Mouse (Mus musculus): ENCODE measurements around the gene Cyp2f2. TPM values are rescaled to one million over a fixed set of nuclear protein-coding genes. Genes with fewer than 3 reads are reported as not detected.

Gene Cyp2f2
- polyA plus RNA-seq, 1 experiment = 0.10 TPM

DNA sequence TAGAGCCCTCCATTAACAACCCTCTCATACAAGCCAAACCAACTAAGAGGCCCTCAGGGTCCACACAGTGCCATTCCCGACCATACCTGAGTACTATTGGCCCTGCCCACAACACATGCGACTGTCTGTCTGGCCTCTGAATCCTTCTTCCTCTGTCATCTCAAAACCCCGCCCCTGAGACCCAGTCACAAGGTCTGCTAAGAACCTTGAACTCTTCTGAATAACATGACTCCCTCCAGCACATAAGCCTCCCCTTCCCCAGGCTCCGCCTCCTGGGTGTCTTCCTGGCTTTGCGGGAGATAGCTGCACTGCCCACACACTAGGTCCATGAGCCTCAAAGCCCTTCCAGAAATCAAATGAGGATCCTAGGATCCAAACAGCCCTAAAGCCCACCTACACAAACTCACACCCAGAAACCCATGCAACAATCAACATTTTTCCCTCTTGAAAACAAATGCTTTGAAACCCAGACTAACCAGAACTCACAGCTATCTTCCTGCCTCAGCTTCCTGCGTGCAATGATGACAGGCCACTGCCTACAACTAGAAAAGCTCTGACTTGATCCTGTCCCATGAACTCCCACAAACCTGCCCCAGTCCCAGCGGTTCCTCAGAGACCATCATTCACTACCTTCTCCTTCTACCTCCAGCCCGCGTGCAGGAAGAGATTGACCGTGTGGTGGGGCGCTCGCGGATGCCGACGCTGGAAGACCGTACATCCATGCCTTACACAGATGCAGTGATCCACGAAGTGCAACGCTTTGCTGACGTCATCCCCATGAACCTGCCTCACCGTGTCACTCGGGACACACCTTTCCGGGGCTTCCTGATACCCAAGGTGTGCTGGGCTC, 11.0 kb downstream of the Cyp2f2 start:
- no peak overlapping the region for H3K4me3 ChIP-seq (replicated peaks; ENCODE audit: insufficient read depth, low read depth, low read length)
- WGBS = 87% methylated on average over 22 of the region's 22 CpGs
- TF ChIP-seq CTCF (IDR thresholded peaks at IDR 0.05; ENCODE audit: borderline replicate concordance, insufficient read depth, low read depth, low read length) = no peak
- no peak for TF ChIP-seq POLR2A (IDR thresholded peaks at IDR 0.05; ENCODE audit: borderline replicate concordance, insufficient read depth, low read length)
- H3K27me3 ChIP-seq (ENCODE audit: control insufficient read depth, insufficient read depth, low read length) = no peaks in the 10 kb centered on the region
- DNase-seq = no peak
- H3K27ac ChIP-seq (ENCODE audit: insufficient read depth, low read length) = no peak overlapping the region
- no peaks in the 10 kb centered on the region for H3K4me1 ChIP-seq (ENCODE audit: control insufficient read depth, insufficient read depth, low read length)

- Histone ChIP-seq H3K4me1 (ENCODE audit: control insufficient read depth, insufficient read depth, low read length) (no peaks in the 10 kb centered on the region), H3K27ac (ENCODE audit: insufficient read depth, low read length) (no peak overlapping the region), H3K4me3 (replicated peaks; ENCODE audit: insufficient read depth, low read depth, low read length) (no peak overlapping the region), H3K27me3 (ENCODE audit: control insufficient read depth, insufficient read depth, low read length) (no peaks in the 10 kb centered on the region)
- 63% methylated on average over 2 of the region's 2 CpGs for WGBS
- TF ChIP-seq POLR2A (IDR thresholded peaks at IDR 0.05; ENCODE audit: borderline replicate concordance, insufficient read depth, low read length) (no peak), CTCF (IDR thresholded peaks at IDR 0.05; ENCODE audit: borderline replicate concordance, insufficient read depth, low read depth, low read length) (no peak)
- DNase-seq = no peak
Observed at GRCm38 (mm10) chr7:27131387-27131786, 11.7 kb downstream of the Cyp2f2 start.

DNA sequence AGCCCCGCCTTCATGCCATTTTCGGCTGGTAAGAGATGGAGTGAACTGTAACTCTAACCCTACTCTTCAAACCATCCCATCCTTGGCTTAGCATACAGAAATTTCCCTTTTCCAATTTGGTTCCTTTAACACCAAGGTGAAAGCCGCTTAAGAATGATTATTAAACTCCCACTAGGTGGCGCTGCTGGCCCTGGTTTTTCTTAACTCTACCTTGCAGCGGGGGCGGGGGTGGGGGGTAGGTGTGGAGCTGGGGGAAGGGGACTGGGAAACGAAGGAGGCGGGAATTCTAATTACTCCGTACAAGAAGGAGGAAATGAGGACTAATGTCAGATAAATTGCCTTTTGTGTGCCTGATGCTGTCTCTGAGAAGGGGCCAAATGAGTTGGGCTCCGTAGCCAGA, 12.9 kb downstream of the Cyp2f2 start:
- Histone ChIP-seq H3K27ac (ENCODE audit: insufficient read depth, low read length) (no peak overlapping the region), H3K27me3 (ENCODE audit: control insufficient read depth, insufficient read depth, low read length) (no peaks in the 10 kb centered on the region), H3K4me3 (replicated peaks; ENCODE audit: insufficient read depth, low read depth, low read length) (no peak overlapping the region), H3K4me1 (ENCODE audit: control insufficient read depth, insufficient read depth, low read length) (no peaks in the 10 kb centered on the region)
- 11% methylated on average over 10 of the region's 10 CpGs for WGBS
- DNase-seq = peak; percentile 43 to 56
- no peak for TF ChIP-seq POLR2A (IDR thresholded peaks at IDR 0.05; ENCODE audit: borderline replicate concordance, insufficient read depth, low read length)
- TF ChIP-seq CTCF (IDR thresholded peaks at IDR 0.05; ENCODE audit: borderline replicate concordance, insufficient read depth, low read depth, low read length) = no peak; the same call in 1 of the 2 replicates

DNA sequence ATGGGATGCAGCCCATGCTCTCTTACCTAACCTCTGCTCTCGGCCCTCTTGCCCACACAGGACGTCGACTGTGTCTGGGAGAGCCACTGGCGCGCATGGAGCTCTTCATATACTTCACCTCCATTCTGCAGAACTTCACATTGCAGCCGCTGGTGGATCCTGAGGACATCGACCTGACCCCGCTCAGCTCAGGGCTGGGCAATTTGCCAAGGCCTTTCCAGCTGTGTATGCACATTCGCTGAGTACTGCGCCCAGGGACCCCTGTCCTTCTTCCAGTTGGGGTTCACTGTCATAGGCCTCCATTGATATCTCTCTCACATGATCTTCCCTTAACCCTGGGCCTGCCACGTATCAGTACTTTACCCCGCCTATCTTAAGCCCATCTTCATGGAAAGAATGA, 13.4 kb downstream of the Cyp2f2 start:
- Histone ChIP-seq H3K4me1 (ENCODE audit: control insufficient read depth, insufficient read depth, low read length) (no peaks in the 10 kb centered on the region), H3K27ac (ENCODE audit: insufficient read depth, low read length) (no peak overlapping the region), H3K4me3 (replicated peaks; ENCODE audit: insufficient read depth, low read depth, low read length) (no peak overlapping the region), H3K27me3 (ENCODE audit: control insufficient read depth, insufficient read depth, low read length) (no peaks in the 10 kb centered on the region)
- peak in 1 of 2 experiments; percentile 13 for DNase-seq
- WGBS = 58% methylated on average over 12 of the region's 12 CpGs
- TF ChIP-seq CTCF (IDR thresholded peaks at IDR 0.05; ENCODE audit: borderline replicate concordance, insufficient read depth, low read depth, low read length) (no peak), POLR2A (IDR thresholded peaks at IDR 0.05; ENCODE audit: borderline replicate concordance, insufficient read depth, low read length) (no peak)

DNA sequence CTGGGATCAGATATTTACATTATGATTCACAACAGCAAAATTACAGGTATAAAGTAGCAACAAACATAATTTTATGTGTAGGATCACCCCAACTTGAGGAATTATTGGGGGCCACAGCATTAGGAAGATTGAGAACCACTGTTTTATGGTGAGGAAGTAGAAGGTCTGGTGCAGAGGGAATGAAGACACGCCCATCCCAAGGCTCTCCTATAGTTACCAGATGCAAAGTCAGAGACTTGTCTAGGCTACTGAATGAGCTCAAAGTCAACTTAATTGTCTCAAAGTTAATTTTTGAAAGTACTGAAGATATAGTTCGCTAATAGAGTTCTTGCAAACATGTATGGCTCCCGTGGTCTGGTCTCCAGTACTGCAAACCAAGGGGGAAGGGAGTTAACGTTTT, 14.0 kb downstream of the Cyp2f2 start:
- no peak for TF ChIP-seq CTCF (IDR thresholded peaks at IDR 0.05; ENCODE audit: borderline replicate concordance, insufficient read depth, low read depth, low read length)
- no peak for TF ChIP-seq POLR2A (IDR thresholded peaks at IDR 0.05; ENCODE audit: borderline replicate concordance, insufficient read depth, low read length)
- Histone ChIP-seq H3K4me1 (ENCODE audit: control insufficient read depth, insufficient read depth, low read length) (no peaks in the 10 kb centered on the region), H3K4me3 (replicated peaks; ENCODE audit: insufficient read depth, low read depth, low read length) (no peak overlapping the region), H3K27ac (ENCODE audit: insufficient read depth, low read length) (no peak overlapping the region), H3K27me3 (ENCODE audit: control insufficient read depth, insufficient read depth, low read length) (no peaks in the 10 kb centered on the region)
- no peak for DNase-seq
- WGBS = 86% methylated on average over 4 of the region's 4 CpGs

DNA sequence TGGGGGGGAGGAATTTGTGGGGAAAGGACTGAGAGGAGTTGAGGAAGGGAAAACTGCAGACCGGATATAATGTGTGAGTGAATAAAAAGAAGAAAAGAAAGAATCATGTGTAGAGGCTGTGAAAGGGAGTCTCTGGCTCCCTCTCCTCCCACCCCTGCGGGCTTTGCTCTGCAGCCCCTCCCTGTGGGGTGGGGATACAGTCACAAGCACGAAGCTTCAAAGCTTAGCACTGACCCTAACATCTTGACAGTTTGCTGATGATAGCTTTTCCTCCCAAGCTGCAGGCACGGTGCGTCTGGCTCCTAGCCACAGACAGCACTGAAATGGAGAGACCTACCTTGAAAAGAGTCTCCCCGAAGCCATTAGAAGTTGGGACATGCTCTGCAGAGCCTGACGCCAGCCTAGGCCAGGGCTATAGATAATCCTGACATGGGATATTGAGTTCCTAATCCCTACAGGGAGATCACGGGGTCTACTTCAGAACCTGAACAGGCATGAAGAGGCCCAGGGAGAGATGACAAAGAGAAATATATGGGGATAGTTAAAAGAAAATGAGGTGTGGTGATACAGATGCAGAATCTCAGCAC, 16.8 kb downstream of the Cyp2f2 start:
- WGBS = 54% methylated on average over 8 of the region's 8 CpGs
- no peak overlapping the region for H3K4me3 ChIP-seq (replicated peaks; ENCODE audit: insufficient read depth, low read depth, low read length)
- no peaks in the 10 kb centered on the region for H3K27me3 ChIP-seq (ENCODE audit: control insufficient read depth, insufficient read depth, low read length)
- no peak for DNase-seq
- TF ChIP-seq POLR2A (IDR thresholded peaks at IDR 0.05; ENCODE audit: borderline replicate concordance, insufficient read depth, low read length) (no peak), CTCF (IDR thresholded peaks at IDR 0.05; ENCODE audit: borderline replicate concordance, insufficient read depth, low read depth, low read length) (no peak)
- no peaks in the 10 kb centered on the region for H3K4me1 ChIP-seq (ENCODE audit: control insufficient read depth, insufficient read depth, low read length)
- H3K27ac ChIP-seq (ENCODE audit: insufficient read depth, low read length) = no peak overlapping the region

DNA sequence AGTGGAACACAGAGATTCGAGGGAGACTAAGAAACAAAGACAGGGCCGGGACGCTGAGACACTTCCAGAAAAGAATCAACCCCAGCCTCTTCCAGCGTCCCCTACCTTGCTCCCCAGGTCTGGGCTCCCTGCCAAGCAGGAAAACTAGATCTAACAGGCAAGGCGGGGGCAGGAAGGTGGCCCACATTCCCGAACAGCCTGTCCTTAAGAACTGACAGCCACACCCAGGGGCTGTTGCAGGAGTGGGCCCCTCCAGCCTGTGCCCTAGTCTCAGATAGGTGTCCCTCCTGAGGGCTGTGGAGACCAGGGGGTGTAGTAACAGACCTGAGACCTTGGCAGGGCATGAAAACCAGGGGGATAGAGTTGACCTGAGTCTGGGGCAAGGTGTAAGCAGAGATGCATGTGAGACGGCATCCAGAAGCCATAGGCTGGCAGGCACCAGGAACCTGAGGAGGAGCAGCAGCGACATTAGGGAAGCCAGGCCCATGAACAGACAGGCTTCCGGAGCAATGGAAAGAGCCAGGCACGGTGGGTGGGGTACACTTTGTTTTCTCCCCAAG, 33.6 kb downstream of the Cyp2f2 start, which contains the start of gene Cyp2t4:
TSS of gene Cyp2t4 (plus strand) at position 510 of the 560 bp plus-strand sequence.
- Histone ChIP-seq H3K27me3 (ENCODE audit: control insufficient read depth, insufficient read depth, low read length) (no peaks in the 10 kb centered on the region), H3K4me1 (ENCODE audit: control insufficient read depth, insufficient read depth, low read length) (no peaks in the 10 kb centered on the region), H3K4me3 (replicated peaks; ENCODE audit: insufficient read depth, low read depth, low read length) (no peak within 1 kb of the TSS), H3K27ac (ENCODE audit: insufficient read depth, low read length) (no peak within 1 kb of the TSS)
- TF ChIP-seq POLR2A (IDR thresholded peaks at IDR 0.05; ENCODE audit: borderline replicate concordance, insufficient read depth, low read length) (no peak), CTCF (IDR thresholded peaks at IDR 0.05; ENCODE audit: borderline replicate concordance, insufficient read depth, low read depth, low read length) (no peak)
- peak in 1 of 2 experiments; percentile 47 for DNase-seq
- 36% methylated on average over 10 of the region's 10 CpGs for WGBS
